Mouse (Mus musculus): ENCODE data around the gene Dock3. TPM values are rescaled to one million over a fixed set of nuclear protein-coding genes. Genes with fewer than 3 reads are reported as not detected.

Dock3 gene
- polyA plus RNA-seq, 1 experiment from 2014 or later, result 26.7 TPM

- H3K9ac ChIP-seq (replicated peaks), result no peak overlapping the region
- H3K4me1 ChIP-seq, result peaks cover 38% of the 10 kb centered on the region
- WGBS, result 85% methylated on average over 3 of the region's 3 CpGs
- no peaks in the 10 kb centered on the region for H3K9me3 ChIP-seq (replicated peaks)
- H3K27me3 ChIP-seq (replicated peaks), result no peaks in the 10 kb centered on the region
- H3K4me2 ChIP-seq, result no peak overlapping the region
- no peak overlapping the region; the same call in 1 of the 2 replicates for H3K27ac ChIP-seq (replicated peaks)
- no peak for ATAC-seq (ENCODE audit: low FRiP score)
- H3K4me3 ChIP-seq (replicated peaks), result no peak overlapping the region
- H3K36me3 ChIP-seq, result no peaks in the 10 kb centered on the region
Measured at GRCm38 (mm10) chr9:107254925-107255324, 23.2 kb upstream of the Dock3 start.

GRCm38 (mm10) chr9:107254476-107254875, 22.8 kb upstream of the Dock3 start:
- WGBS, result 59% methylated on average over 12 of the region's 12 CpGs
- Histone ChIP-seq H3K27ac (replicated peaks) (no peak overlapping the region; the same call in 1 of the 2 replicates), H3K4me1 (peaks cover 38% of the 10 kb centered on the region), H3K9ac (replicated peaks) (no peak overlapping the region), H3K4me2 (peak overlapping the region; percentile 25), H3K4me3 (replicated peaks) (no peak overlapping the region), H3K9me3 (replicated peaks) (no peaks in the 10 kb centered on the region), H3K36me3 (no peaks in the 10 kb centered on the region), H3K27me3 (replicated peaks) (no peaks in the 10 kb centered on the region)
- peak; percentile 60 for ATAC-seq (ENCODE audit: low FRiP score)

GRCm38 (mm10) chr9:107252164-107252563, 20.5 kb upstream of the Dock3 start:
- Histone ChIP-seq H3K4me1 (peaks cover 38% of the 10 kb centered on the region), H3K4me2 (no peak overlapping the region), H3K4me3 (replicated peaks) (no peak overlapping the region), H3K9me3 (replicated peaks) (no peaks in the 10 kb centered on the region), H3K27ac (replicated peaks) (peak overlapping the region; percentile 67), H3K27me3 (replicated peaks) (no peaks in the 10 kb centered on the region), H3K36me3 (no peaks in the 10 kb centered on the region), H3K9ac (replicated peaks) (no peak overlapping the region)
- ATAC-seq (ENCODE audit: low FRiP score), result peak; percentile 65; the same call in 1 of the 2 replicates
- WGBS, result 9% methylated on average over 5 of the region's 5 CpGs

GRCm38 (mm10) chr9:107250416-107251337, 19.0 kb upstream of the Dock3 start:
- H3K27me3 ChIP-seq (replicated peaks), result no peaks in the 10 kb centered on the region
- no peaks in the 10 kb centered on the region for H3K9me3 ChIP-seq (replicated peaks)
- no peak for ATAC-seq (ENCODE audit: low FRiP score)
- no peak overlapping the region for H3K9ac ChIP-seq (replicated peaks)
- H3K4me3 ChIP-seq (replicated peaks), result no peak overlapping the region
- no peak overlapping the region for H3K27ac ChIP-seq (replicated peaks)
- peaks cover 35% of the 10 kb centered on the region for H3K4me1 ChIP-seq
- no peaks in the 10 kb centered on the region for H3K36me3 ChIP-seq
- 78% methylated on average over 14 of the region's 14 CpGs for WGBS
- no peak overlapping the region for H3K4me2 ChIP-seq

DNA sequence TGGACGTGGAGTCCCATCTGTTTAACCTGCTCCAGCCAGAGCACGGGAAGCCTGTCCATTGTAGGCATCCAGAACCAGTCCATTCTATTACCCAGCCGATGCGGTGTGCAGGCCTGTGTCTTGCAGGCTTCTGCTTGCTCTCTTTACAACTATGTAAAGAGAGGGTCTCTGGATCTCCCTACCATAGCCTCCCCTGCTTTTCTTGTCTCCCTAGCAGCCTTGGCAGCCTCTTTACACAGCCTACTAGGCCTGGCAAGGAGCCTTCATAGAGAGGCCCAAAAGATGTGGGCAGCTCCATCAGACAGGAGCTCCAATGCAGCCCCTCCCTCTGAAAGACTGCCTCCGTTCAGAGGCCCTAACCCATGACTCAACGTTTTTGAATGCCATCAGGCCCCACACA, 17.4 kb upstream of the Dock3 start:
- no peak overlapping the region for H3K4me2 ChIP-seq
- no peak overlapping the region for H3K27ac ChIP-seq (replicated peaks)
- no peak overlapping the region for H3K9ac ChIP-seq (replicated peaks)
- peaks cover 20% of the 10 kb centered on the region for H3K4me1 ChIP-seq
- 72% methylated on average over 6 of the region's 6 CpGs for WGBS
- H3K36me3 ChIP-seq, result no peaks in the 10 kb centered on the region
- no peaks in the 10 kb centered on the region for H3K27me3 ChIP-seq (replicated peaks)
- no peak overlapping the region for H3K4me3 ChIP-seq (replicated peaks)
- H3K9me3 ChIP-seq (replicated peaks), result no peaks in the 10 kb centered on the region
- ATAC-seq (ENCODE audit: low FRiP score), result no peak

DNA sequence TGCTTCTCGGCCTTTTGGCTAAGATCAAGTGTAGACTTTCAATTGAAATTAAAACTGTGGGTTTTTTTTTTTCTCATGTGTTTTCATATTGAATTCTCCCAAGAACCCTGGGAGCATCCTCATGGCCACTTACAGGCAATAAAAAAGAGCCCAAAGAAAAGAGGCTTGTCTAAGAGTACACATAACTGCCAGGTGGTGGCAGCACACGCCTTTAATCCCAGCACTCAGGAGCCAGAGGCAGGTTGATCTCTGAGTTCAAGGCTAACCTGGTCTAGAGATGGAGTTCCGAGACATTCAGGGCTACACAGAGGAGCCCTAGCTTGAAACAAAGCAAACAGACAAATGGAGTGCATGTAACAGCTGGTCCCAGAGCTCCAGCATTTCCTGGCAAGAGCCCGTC, 14.5 kb upstream of the Dock3 start:
- ATAC-seq (ENCODE audit: low FRiP score), result no peak
- 66% methylated on average over 4 of the region's 4 CpGs for WGBS
- Histone ChIP-seq H3K4me2 (no peak overlapping the region), H3K27ac (replicated peaks) (no peak overlapping the region), H3K36me3 (no peaks in the 10 kb centered on the region), H3K4me3 (replicated peaks) (no peak overlapping the region), H3K9ac (replicated peaks) (no peak overlapping the region), H3K9me3 (replicated peaks) (no peaks in the 10 kb centered on the region), H3K27me3 (replicated peaks) (no peaks in the 10 kb centered on the region), H3K4me1 (peaks cover 3% of the 10 kb centered on the region; the same call in 1 of the 2 replicates)

GRCm38 (mm10) chr9:107245311-107245710, 13.6 kb upstream of the Dock3 start:
- Histone ChIP-seq H3K9me3 (replicated peaks) (no peaks in the 10 kb centered on the region), H3K27me3 (replicated peaks) (no peaks in the 10 kb centered on the region), H3K4me2 (no peak overlapping the region), H3K9ac (replicated peaks) (no peak overlapping the region), H3K4me3 (replicated peaks) (no peak overlapping the region), H3K4me1 (peaks cover 3% of the 10 kb centered on the region; the same call in 1 of the 2 replicates), H3K27ac (replicated peaks) (no peak overlapping the region), H3K36me3 (no peaks in the 10 kb centered on the region)
- no peak for ATAC-seq (ENCODE audit: low FRiP score)
- 87% methylated on average over 4 of the region's 4 CpGs for WGBS

- 64% methylated on average over 5 of the region's 5 CpGs for WGBS
- Histone ChIP-seq H3K27ac (replicated peaks) (no peak overlapping the region), H3K9ac (replicated peaks) (no peak overlapping the region), H3K4me1 (peaks cover 5% of the 10 kb centered on the region), H3K27me3 (replicated peaks) (peaks cover 29% of the 10 kb centered on the region), H3K4me3 (replicated peaks) (no peak overlapping the region), H3K4me2 (no peak overlapping the region), H3K9me3 (replicated peaks) (no peaks in the 10 kb centered on the region), H3K36me3 (no peaks in the 10 kb centered on the region)
- ATAC-seq (ENCODE audit: low FRiP score), result no peak
Measured at GRCm38 (mm10) chr9:107236151-107236550, 4.4 kb upstream of the Dock3 start.

DNA sequence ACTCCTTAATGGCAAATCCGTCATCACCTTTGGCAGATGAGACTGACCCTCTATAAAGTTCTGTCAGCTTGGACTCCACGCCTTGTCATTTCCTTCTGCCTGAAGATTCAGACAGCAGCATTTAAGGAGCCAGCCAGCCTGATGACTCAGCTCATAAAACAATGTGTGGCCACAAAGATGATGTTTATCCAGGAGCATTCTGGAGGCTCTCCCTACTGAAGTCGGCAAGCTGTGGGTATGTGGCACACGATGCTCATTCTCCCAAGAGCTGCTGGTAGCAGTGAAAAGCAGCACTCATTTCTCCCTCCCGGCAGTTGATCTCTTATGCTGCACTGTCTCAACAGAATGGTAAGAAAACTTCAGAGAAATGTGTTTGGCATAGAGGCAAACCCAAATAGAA, 3.6 kb upstream of the Dock3 start:
- no peak overlapping the region for H3K4me3 ChIP-seq (replicated peaks)
- no peaks in the 10 kb centered on the region for H3K9me3 ChIP-seq (replicated peaks)
- WGBS, result 56% methylated on average over 5 of the region's 5 CpGs
- H3K27ac ChIP-seq (replicated peaks), result no peak overlapping the region
- peaks cover 5% of the 10 kb centered on the region for H3K4me1 ChIP-seq
- no peak overlapping the region for H3K4me2 ChIP-seq
- no peak overlapping the region for H3K9ac ChIP-seq (replicated peaks)
- no peak for ATAC-seq (ENCODE audit: low FRiP score)
- H3K36me3 ChIP-seq, result no peaks in the 10 kb centered on the region
- peaks cover 29% of the 10 kb centered on the region for H3K27me3 ChIP-seq (replicated peaks)

DNA sequence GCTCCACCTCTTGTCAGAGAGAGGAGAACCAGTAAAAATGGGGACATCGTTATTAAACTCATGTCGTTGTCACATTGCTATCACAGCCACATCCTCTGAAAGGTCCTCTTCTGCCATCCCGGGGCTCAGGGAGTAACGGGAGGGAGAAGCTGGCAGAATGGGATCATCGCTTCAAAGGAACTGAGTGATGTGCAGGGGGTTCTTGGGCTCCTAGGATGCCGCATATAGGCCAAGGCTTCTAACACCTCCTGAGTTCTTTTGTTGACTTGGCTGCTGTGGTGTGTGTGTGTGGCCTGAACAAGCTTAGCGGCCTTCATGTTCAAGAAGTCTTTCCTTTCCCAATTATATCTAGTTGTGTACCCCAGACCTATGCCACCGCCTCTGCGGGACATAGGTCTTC, 431 bp upstream of the Dock3 start:
- Histone ChIP-seq H3K4me2 (peak overlapping the region; percentile 81), H3K36me3 (no peaks in the 10 kb centered on the region), H3K4me3 (replicated peaks) (peak overlapping the region; percentile 94), H3K9me3 (replicated peaks) (no peaks in the 10 kb centered on the region), H3K27me3 (replicated peaks) (peaks cover 24% of the 10 kb centered on the region), H3K9ac (replicated peaks) (peak overlapping the region; percentile 98), H3K27ac (replicated peaks) (peak overlapping the region; percentile 96), H3K4me1 (peaks cover 15% of the 10 kb centered on the region)
- 16% methylated on average over 9 of the region's 9 CpGs for WGBS
- peak; percentile 17; the same call in 1 of the 2 replicates for ATAC-seq (ENCODE audit: low FRiP score)

DNA sequence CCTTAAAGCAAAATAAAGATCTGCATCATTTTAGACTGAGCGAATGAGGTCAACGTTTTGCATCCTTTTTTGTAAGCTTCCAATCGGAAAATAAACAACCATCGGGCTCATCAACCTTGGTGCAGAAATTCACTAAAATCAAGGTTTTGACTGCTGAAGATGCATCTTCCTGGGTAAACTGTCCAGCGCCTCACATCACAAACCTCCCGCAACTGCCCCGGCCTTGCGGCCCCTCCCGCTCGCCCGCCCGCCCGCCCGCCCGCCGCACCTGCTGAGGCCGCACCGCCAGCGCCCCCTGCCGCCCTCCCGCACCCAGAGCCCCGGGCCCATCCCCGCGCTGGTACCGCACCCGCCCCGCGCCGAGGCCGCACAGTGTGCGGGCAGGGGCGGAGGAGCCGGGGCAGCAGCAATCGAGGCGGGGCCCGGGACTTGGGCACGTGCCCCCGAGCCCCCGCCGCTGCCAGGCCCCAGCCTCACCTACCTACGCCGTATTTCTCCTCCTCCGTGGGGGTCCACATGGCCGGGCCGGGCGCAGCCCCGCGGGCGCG, 644 bp downstream of the Dock3 start:
- H3K27me3 ChIP-seq (replicated peaks), result peaks cover 24% of the 10 kb centered on the region
- H3K9me3 ChIP-seq (replicated peaks), result no peaks in the 10 kb centered on the region
- H3K4me3 ChIP-seq (replicated peaks), result peak overlapping the region; percentile 94
- peak overlapping the region; percentile 98 for H3K9ac ChIP-seq (replicated peaks)
- H3K4me2 ChIP-seq, result peak overlapping the region; percentile 81
- peaks cover 15% of the 10 kb centered on the region for H3K4me1 ChIP-seq
- H3K36me3 ChIP-seq, result no peaks in the 10 kb centered on the region
- peak overlapping the region; percentile 96 for H3K27ac ChIP-seq (replicated peaks)
- WGBS, result 1% methylated on average over 37 of the region's 50 CpGs
- ATAC-seq (ENCODE audit: low FRiP score), result peak; percentile 91

DNA sequence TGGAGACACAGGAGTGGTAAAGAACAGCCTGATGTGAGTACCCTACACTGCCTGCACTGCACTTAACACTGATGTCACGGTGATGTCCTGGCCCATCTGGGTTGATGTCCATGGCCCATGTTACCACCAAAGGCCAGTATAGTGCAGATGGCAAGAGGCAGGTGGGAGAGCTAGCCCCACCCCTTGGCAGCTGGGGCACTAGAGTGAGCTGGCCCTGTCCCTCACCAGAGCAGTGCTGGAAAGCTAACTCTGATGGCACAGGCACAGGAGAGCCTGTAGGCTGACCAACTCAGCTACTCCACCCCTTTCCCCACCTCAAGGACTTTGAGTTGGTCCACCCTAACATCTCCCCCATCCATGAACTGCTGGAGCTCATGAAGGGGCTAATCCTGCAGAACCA, 7.1 kb downstream of the Dock3 start:
- Histone ChIP-seq H3K4me1 (peaks cover 5% of the 10 kb centered on the region; the same call in 1 of the 2 replicates), H3K4me2 (no peak overlapping the region), H3K9me3 (replicated peaks) (no peaks in the 10 kb centered on the region), H3K9ac (replicated peaks) (no peak overlapping the region), H3K27ac (replicated peaks) (no peak overlapping the region), H3K36me3 (no peaks in the 10 kb centered on the region), H3K4me3 (replicated peaks) (no peak overlapping the region), H3K27me3 (replicated peaks) (no peaks in the 10 kb centered on the region)
- no peak for ATAC-seq (ENCODE audit: low FRiP score)
- WGBS, result 82% methylated on average over 1 of the region's 1 CpGs

Measured in neural tube, embryonic 15.5 days (tissue).